Mouse (Mus musculus) layer of hippocampus, postnatal 25 days (tissue): ENCODE measurements around the gene Cdk1. TPM values are rescaled to one million over a fixed set of nuclear protein-coding genes. Genes with fewer than 3 reads are reported as not detected.
"Not testable (repeated sequence)": the region's sequence is repeated elsewhere in the genome, so short reads cannot be mapped to it uniquely, and the experiment has no call there.

Experiments
- DNase-seq, 2 experiments: peaks; one replicate each; pipeline ENCODE4 v3.0.0; 2022; ENCODE audit warnings: mixed read lengths in 2 of 2, low spot score in 1 of 2; ENCODE audit errors: extremely low spot score in 1 of 2
- total RNA-seq, 2 experiments: library from RNA; stranded (reverse); gene quantifications; 2 replicates each; pipeline ENCODE4 v1.2.3; 2021

Gene Cdk1
- 1 to 10 TPM in 1 of 2 experiments, under 1 TPM in 1; 0.77 to 1.1 TPM for total RNA-seq

- DNase-seq: peak; percentile 79 to 82
These were observed at the start of gene Cdk1 for GRCm38 (mm10) chr10:69352212-69353085. Gene Cdk1, minus strand, starts transcription at chr10:69352938.

GRCm38 (mm10) chr10:69399814-69400385 is 47.2 kb upstream of the Cdk1 start:
- no peak for DNase-seq

GRCm38 (mm10) chr10:69398763-69399590 is 46.2 kb upstream of the Cdk1 start, which contains the start of gene Ank3:
Gene Ank3, plus strand, starts transcription at chr10:69398773.
- DNase-seq: no peak

- DNase-seq: no peak
These were observed 45.5 kb upstream of the Cdk1 start for GRCm38 (mm10) chr10:69398197-69398762.

GRCm38 (mm10) chr10:69389511-69389910 is 36.8 kb upstream of the Cdk1 start:
- DNase-seq: no peak

- no peak for DNase-seq
These were observed 34.0 kb upstream of the Cdk1 start for GRCm38 (mm10) chr10:69386767-69387166.

- DNase-seq: no peak
These were observed 32.4 kb upstream of the Cdk1 start for GRCm38 (mm10) chr10:69385136-69385535.

- no peak for DNase-seq
These were observed 31.9 kb upstream of the Cdk1 start for GRCm38 (mm10) chr10:69384640-69385039.

GRCm38 (mm10) chr10:69383186-69383585 is 30.4 kb upstream of the Cdk1 start:
- DNase-seq: no peak

GRCm38 (mm10) chr10:69375154-69375553 is 22.4 kb upstream of the Cdk1 start:
- DNase-seq: no peak

GRCm38 (mm10) chr10:69373796-69374550 is 21.2 kb upstream of the Cdk1 start:
- DNase-seq: no peak

- DNase-seq: no peak
These were observed 19.3 kb upstream of the Cdk1 start for GRCm38 (mm10) chr10:69372061-69372460.

- DNase-seq: peak; percentile 18 to 67
These were observed 18.7 kb upstream of the Cdk1 start for GRCm38 (mm10) chr10:69371441-69371840.

- no peak for DNase-seq
These were observed 16.6 kb upstream of the Cdk1 start for GRCm38 (mm10) chr10:69369321-69369720.

GRCm38 (mm10) chr10:69366877-69367387 is 14.2 kb upstream of the Cdk1 start:
- DNase-seq: no peak

- no peak for DNase-seq
These were observed 13.5 kb upstream of the Cdk1 start for GRCm38 (mm10) chr10:69366208-69366607.

- no peak for DNase-seq
These were observed 6.9 kb upstream of the Cdk1 start for GRCm38 (mm10) chr10:69359666-69360065.

- DNase-seq: not testable (repeated sequence)
These were observed 345 bp upstream of the Cdk1 start for GRCm38 (mm10) chr10:69353086-69353479.

GRCm38 (mm10) chr10:69351842-69352211 is 911 bp downstream of the Cdk1 start:
- DNase-seq: no peak
